Mouse (Mus musculus) cerebellum, adult 8-10 months (tissue): ENCODE results near the gene Asns.
"Not testable (repeated sequence)": the region's sequence is repeated elsewhere in the genome, so short reads cannot be mapped to it uniquely, and the experiment has no call there.

Source experiments
- DNase-seq: peaks from one replicate; pipeline ENCODE4 v3.0.0; 2022

Asns gene

DNA sequence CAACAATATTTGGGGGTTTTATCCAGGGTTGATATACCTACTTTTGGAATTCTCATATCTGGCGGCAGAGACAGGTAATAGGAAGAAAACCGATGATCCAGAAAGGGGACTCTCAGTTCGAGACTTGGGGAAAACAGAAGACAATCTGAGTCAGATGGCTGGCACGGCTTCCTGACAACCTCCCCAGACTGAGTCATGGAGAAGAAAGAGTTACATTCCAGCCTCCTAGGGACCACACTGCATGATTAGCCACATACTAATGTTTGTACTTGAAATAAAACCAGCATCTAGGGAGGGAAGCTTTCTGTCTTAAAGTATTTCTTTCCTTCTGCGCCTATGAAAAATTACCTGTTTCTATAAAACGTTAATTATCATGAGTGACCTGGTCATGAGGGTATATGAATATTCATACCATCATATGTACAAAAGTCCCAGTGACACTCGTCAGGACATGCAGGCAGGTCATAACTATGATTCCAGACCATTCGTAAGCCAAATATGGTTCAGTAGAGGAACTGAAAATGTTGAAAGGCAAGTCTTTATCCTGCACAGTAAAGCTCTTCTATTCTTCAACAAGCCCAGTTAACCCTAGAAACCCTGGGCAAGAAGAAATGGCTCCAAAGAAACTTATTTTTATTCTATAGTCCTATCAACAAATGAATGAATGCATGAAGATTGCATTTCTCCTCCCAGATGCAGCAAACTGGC lies 16.7 kb downstream of the Asns start:
- DNase-seq: no peak

DNA sequence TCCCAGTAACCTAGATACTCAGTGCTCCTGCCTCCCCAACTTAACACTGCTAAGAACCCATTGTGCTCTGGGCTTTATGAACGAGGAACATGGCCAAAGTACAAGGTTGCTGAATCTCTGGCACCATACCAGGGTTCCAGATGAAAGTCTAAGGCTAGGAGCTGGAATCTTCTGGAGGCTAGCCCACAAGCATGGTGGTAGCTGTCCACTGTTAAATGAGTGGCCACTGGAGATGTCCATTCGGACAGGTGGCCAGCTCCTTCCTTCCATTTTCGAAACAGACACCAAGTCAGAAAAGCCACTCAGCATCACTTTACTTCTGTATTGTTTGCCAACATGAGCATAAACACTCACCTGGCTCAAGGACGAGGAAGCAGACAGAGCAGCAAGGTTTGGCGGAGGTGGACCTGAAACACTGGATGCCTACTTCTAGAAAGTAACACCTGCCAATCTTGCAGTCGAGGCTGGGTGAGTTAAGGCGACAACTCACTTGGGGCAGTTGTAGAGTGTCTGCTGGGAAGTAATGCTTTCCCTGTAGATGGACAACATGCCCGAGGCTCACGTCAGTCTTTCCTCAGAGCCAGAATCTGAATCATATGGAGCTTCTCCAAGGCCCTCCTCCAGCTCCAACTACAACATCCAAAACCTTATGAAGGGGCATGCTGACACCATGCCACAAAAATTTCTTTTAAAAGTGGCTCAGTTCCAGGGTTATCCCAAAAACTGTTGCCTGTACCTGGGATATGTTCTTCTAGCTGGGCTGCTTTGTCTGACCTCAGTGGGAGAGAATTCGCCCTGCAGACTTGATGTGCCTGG lies 20.4 kb downstream of the Asns start:
- no peak for DNase-seq

DNA sequence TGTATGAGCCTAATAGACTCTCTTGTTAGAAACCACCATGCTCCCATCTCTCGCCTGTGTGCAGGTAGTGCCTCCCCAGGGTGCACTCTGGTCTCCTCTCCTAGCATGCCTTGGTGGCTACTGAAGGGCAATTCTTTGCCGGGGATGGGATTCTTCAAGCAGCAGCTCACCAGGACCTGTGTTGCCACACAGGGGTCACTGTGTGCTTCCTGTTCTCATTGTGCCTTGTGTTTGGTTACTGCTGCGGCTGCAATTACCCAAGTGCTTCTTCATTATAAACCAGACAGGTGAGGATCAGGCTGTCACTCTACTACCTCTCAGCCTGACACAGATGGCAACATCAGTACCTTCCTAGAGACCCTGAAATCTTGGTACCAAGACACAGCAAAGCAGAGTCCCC lies 21.6 kb downstream of the Asns start:
- no peak for DNase-seq

DNA sequence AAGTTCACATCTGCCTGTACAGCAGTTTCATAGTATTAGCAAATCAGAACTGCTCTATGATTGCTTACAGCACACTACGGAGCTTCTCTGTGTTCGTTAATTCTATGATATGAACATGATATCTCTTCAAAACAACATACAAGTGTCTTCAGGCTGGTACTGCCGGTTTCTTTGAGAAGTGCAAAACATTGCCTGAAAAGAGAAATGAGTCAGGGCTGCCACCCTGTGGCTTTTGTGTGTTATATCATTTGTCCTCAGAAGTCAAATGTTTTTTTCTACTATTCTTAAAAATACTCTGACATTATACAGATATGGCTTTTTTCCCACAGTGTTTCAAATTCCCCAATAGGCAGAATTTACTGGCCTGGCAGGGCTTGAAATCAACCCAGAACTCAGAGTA lies 22.5 kb downstream of the Asns start:
- no peak for DNase-seq

GRCm38 (mm10) chr6:7669721-7670120 lies 23.3 kb downstream of the Asns start:
- no peak for DNase-seq

DNA sequence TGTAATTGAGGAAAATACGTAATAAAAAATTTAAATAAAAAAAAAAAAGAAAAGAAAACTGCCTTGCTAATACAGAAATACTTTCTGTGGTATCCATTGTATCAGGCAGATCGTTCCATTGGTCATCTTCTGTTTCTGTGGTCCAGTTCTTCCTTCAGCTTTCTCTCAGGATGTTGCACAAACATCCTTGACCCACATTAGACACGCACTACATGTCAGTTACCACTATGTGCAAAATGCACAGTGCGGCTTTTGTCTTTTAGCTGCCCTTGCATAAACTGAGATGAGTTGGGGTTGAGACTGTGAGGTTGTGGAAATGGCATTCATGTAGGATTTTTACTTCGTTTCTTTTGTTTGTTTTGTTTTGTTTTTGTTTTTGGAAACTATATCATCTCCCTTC lies 24.7 kb downstream of the Asns start:
- DNase-seq: no peak

GRCm38 (mm10) chr6:7665902-7666301 lies 27.2 kb downstream of the Asns start:
- DNase-seq: not testable (repeated sequence)

DNA sequence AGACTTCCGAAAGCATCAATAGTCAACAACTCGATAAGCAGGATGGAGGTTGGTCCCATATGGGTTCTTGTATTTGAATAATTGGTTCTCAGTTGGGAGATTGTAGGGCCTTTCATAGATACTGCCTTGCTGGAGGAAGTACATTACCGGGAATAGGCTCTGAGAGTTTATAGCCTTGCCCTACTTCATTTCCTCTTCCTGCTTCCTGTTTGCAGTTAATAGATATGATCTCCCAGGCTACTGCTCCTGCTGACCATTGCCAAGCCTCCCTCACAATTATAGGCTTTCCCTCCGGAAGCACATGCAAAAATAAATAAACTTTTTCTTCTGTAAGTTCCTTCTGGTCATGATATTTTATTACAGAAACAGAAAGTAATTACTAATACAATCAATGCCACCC lies 31.6 kb downstream of the Asns start:
- DNase-seq: no peak

GRCm38 (mm10) chr6:7660377-7661080 lies 32.5 kb downstream of the Asns start:
- peak; percentile 9 for DNase-seq

DNA sequence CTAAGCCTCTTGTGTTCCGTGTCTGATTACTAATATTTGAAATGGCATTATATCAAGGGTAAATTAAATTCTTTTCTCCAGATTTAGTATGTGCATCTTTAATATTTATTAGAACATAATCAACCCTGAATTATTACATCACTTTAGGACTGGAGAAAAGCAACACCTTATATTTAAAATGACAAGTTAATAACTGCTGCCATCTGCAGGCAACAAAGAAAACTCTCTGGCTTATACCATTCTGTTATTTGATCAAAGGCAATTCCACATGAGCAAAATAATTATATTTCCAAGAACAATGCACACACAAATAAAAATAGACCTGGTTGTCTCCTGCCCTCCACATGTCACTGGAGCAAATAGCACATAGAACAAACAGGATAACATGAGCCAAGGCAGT lies 36.5 kb downstream of the Asns start:
- DNase-seq: no peak

DNA sequence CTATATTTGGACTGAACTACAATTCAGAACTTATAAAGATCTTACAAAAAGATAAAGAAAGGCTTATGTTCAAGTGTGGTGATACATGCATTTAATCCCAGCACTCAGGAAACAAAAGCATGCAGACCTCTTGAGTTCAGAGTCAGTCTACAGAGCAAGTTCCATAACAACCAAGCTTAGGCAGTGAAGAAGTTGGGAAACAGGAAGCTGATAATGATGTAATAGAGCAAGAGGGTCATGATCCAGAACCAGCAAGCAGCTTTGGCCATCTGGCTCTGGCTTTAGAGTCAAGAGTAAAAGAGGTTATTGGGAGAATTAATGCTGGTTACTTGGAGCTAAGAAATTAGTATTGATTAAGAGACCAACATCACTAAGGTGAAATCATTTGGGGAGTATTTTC lies 44.6 kb downstream of the Asns start:
- no peak for DNase-seq
